Mouse (Mus musculus): Measurements from ENCODE around the gene Thada.

DNA sequence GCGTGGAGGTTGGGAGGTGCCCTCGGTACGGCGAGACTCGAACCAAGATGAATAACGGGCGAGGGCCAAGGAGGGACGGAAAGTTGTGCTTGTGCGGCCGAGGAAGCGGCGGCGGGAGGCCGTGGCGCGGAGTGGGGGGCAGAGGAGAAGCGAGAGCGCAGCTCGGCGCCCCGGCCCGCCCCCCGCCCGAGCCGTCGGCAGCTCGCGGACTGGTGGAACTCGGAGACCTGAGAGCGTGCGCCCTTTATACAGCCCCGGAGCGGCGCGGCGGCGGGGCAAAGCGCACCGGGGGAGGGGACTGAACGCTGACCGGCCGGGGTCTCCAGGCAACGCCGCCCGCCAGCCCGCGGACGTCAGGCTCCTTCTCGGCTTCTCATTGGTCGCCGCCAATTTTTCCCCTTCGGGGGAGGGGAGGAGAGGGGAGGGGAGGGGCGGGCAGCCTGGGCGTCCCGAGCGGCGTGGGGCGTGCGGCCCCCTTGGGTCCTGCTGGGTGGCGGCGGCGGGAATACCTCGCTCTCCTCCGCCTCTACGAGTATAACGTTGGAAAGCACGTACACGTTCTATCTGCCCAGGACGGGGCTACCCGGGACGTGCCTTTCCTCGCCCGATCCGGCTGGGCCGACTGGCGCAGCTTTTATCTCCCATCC is 278.2 kb downstream of the Thada start, which contains the start of gene Zfp36l2:
- TF ChIP-seq RAD21 (IDR thresholded peaks at IDR 0.05; ENCODE audit: low read depth, low read length) (no peak), MAX (IDR thresholded peaks at IDR 0.05; ENCODE audit: low read length) (no peak), USF1 (IDR thresholded peaks at IDR 0.05; ENCODE audit: low read depth, low read length) (no peak), CTCF (conservative IDR thresholded peaks at IDR 0.05 in 1 of 2, IDR thresholded peaks at IDR 0.05 in 1 of 2; ENCODE audit: low read depth in 2 of 2, low read length in 2 of 2) (no peak), HCFC1 (IDR thresholded peaks at IDR 0.05; ENCODE audit: low read depth, low read length) (0 out of 2 replicates have a peak, but pooled peaks have one; percentile 33), POLR2A (IDR thresholded peaks at IDR 0.05; ENCODE audit: low read depth, low read length) (peak; percentile 91), CHD1 (IDR thresholded peaks at IDR 0.05; ENCODE audit: low read depth, low read length) (no peak; the same call in 1 of the 2 replicates), POLR2AphosphoS2 (IDR thresholded peaks at IDR 0.05; ENCODE audit: low read depth, low read length) (peak; percentile 87), IRF4 (IDR thresholded peaks at IDR 0.05; ENCODE audit: low read depth, low read length) (no peak), UBTF (IDR thresholded peaks at IDR 0.05; ENCODE audit: low read depth, low read length) (peak; percentile 64), SMC3 (IDR thresholded peaks at IDR 0.05; ENCODE audit: low read depth, low read length) (no peak), MYC (IDR thresholded peaks at IDR 0.05; ENCODE audit: low read depth, low read length) (no peak)

Data from CH12.LX (cell line).